Mouse (Mus musculus) frontal cortex, postnatal 14 days (tissue): ENCODE measurements around the gene Wfikkn1.

Experiments used
- DNase-seq, 2 experiments: peaks; one replicate each; pipeline ENCODE4 v3.0.0; 2022; ENCODE audit warnings: low spot score in 2 of 2

Gene Wfikkn1

GRCm38 (mm10) chr17:25868601-25869191, 12.0 kb downstream of the Wfikkn1 start, which contains the start of gene Mcrip2:
Gene Mcrip2 (minus strand): TSS chr17:25868764.
- peak; percentile 71 to 72 for DNase-seq

- DNase-seq = no peak
Measured at GRCm38 (mm10) chr17:25867836-25868600, 12.6 kb downstream of the Wfikkn1 start.

- no peak for DNase-seq
Measured at GRCm38 (mm10) chr17:25867509-25867835, 13.2 kb downstream of the Wfikkn1 start.

GRCm38 (mm10) chr17:25866172-25866571, 14.5 kb downstream of the Wfikkn1 start:
- DNase-seq = no peak

- no peak for DNase-seq
Measured at GRCm38 (mm10) chr17:25865288-25865687, 15.4 kb downstream of the Wfikkn1 start.

- no peak for DNase-seq
Measured at GRCm38 (mm10) chr17:25864311-25864710, 16.3 kb downstream of the Wfikkn1 start.

- DNase-seq = no peak
Measured at GRCm38 (mm10) chr17:25863681-25864080, 17.0 kb downstream of the Wfikkn1 start.

- no peak for DNase-seq
Measured at GRCm38 (mm10) chr17:25861704-25862612, 18.7 kb downstream of the Wfikkn1 start.

- peak; percentile 88 to 90 for DNase-seq
Measured at GRCm38 (mm10) chr17:25860832-25861703, 19.6 kb downstream of the Wfikkn1 start, which contains the start of gene Wdr90. Gene Wdr90 (minus strand): TSS chr17:25861501.

- no peak for DNase-seq
Measured at GRCm38 (mm10) chr17:25860229-25860628, 20.4 kb downstream of the Wfikkn1 start.

- peak; percentile 89 to 90 for DNase-seq
Measured at GRCm38 (mm10) chr17:25844396-25844901, 36.2 kb downstream of the Wfikkn1 start, which contains the start of gene Rhot2. Gene Rhot2 (minus strand): TSS chr17:25844851.

GRCm38 (mm10) chr17:25843636-25844395, 36.8 kb downstream of the Wfikkn1 start:
- DNase-seq = no peak

GRCm38 (mm10) chr17:25843122-25843521, 37.5 kb downstream of the Wfikkn1 start:
- DNase-seq = no peak

GRCm38 (mm10) chr17:25842509-25842908, 38.1 kb downstream of the Wfikkn1 start:
- no peak for DNase-seq

GRCm38 (mm10) chr17:25841117-25841880, 39.4 kb downstream of the Wfikkn1 start, which contains the start of gene Gm20683:
Gene Gm20683 (minus strand): TSS chr17:25841763.
- DNase-seq = no peak

- no peak for DNase-seq
Measured at GRCm38 (mm10) chr17:25840519-25840918, 40.1 kb downstream of the Wfikkn1 start.

GRCm38 (mm10) chr17:25839455-25840235, 41.0 kb downstream of the Wfikkn1 start:
- DNase-seq = no peak

- DNase-seq = no peak
Measured at GRCm38 (mm10) chr17:25838904-25839303, 41.8 kb downstream of the Wfikkn1 start.

- DNase-seq = no peak
Measured at GRCm38 (mm10) chr17:25837533-25837932, 43.1 kb downstream of the Wfikkn1 start.
